Mouse (Mus musculus) cerebellum, postnatal 36 days (tissue): Measurements from ENCODE around the gene Anapc16.
A peak's percentile ranks its signal among the peaks of the same experiment; 100 is the strongest.
"Not testable (repeated sequence)": the region's sequence is repeated elsewhere in the genome, so short reads cannot be mapped to it uniquely, and the experiment has no call there.

Experiments
- DNase-seq, 2 experiments: peaks; one replicate each; pipeline ENCODE4 v3.0.0; 2021 to 2022; ENCODE audit warnings: mixed read lengths in 2 of 2

Anapc16 gene

DNA sequence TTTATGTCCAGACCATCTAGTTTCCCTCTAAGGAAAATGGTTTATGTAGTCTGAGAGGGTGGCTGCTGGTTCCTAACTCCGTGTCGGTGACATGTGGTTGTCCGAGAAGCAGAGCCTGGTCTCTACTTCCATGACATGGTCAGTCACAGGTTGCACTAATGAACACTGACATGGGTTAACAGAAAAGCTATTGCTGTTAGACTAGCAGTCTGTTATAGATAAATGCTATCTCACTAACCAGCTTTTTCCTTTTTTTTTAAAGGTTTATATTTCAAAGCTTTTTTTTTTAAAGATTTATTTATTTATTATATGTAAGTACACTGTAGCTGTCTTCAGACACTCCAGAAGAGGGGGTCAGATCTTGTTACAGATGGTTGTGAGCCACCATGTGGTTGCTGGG, 3.9 kb downstream of the Anapc16 start:
- no peak for DNase-seq

DNA sequence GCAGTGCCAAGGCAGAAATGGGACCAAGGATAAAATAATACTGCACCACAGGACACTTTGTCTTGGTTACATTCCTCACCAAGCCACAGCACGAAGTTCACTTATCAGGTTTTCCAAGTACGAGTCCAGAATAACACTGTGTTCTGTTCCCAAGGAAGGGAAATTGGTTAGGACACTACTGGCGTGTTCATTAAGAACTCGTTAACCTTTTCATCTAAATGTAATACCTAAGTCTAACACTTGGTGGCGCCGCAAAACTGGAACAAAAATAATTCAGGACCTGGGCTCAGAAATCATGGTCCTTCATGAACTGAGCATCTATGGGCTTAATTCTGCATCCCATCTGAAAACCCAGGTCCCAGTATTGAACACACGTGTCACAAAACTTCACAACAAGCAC, 5.3 kb downstream of the Anapc16 start:
- peak in 1 of 2 experiments; percentile 67 for DNase-seq

DNA sequence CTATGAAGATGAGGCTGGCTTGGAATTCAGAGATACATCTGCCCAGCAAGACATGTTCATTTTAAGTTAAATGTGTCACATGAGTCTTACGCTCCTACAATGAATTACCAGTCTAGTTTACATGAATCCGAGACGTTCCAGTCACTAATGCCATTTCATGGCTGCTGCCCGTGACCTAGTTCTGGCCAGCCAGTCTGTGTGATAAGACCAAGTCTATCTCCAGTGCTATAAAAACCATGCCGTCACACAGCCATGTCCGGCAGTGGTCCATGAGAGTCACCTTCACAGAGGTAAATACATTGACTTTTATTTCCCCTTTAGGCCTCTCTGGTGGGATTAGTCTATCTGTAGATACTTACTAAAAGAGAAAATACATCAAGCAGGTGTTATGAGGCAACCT, 7.0 kb downstream of the Anapc16 start:
- no peak for DNase-seq

DNA sequence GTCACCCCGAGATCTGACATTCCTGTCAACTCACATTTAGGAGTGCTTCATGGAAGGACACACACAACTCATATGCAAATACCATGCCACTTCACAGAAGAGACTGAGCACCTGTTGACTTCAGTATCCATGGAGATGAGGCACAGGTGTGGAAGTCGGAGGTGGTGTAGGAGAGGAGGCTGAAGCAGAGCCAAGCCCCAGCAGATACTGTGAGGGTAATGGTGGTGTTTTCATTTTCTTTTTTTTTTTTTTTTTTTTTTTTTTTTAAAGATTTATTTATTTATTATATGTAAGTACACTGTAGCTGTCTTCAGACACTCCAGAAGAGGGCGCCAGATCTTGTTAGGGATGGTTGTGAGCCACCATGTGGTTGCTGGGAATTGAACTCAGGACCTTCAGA, 9.1 kb downstream of the Anapc16 start:
- not testable (repeated sequence) for DNase-seq

DNA sequence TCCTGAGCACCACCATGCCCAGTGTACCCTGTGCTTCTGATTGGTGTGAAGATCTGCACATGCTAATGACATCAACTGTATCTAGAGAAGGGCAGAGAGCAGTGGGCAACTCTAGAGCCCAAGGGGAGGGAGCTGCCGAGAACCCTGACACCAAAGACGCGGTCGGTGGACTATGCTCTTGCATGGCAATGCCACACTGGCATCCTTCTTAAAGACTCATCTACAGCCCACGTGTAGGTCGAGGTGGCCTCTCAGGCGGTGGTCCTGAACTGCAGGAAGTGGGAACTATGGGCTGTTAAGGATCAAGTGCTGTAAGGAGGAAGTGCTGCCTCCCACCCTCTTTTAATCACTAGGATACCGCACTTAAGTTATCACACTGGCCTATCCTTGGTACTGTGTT, 10.9 kb downstream of the Anapc16 start:
- DNase-seq = no peak

DNA sequence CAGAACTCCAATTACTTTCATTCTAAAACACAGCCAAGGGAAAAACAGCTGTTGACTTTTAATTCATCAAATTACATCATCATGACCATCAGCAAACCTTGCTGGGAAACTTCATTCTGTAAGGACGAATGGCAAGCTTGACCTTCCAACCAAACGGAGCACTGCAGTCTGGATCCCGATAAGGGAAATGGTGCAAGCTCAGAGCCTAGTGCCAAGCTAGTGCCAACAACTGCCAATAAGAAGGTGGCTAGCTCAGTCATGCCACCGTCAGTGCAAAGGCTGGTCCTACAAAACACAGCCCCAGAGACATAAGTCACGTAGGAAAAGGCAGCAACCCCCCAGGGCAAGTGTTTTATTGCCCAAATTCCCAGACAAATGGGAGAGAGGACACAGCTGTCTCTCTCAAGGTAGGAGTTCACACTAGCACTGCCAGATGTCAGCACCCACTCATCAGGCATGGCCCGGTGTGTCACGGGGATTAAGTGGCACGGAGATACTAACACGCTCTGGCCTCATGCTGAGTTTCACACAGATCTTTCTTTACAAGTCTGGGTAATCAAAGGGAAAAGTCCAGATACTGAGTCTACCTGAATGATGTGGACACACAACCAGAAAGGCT, 11.6 kb downstream of the Anapc16 start:
- no peak for DNase-seq

DNA sequence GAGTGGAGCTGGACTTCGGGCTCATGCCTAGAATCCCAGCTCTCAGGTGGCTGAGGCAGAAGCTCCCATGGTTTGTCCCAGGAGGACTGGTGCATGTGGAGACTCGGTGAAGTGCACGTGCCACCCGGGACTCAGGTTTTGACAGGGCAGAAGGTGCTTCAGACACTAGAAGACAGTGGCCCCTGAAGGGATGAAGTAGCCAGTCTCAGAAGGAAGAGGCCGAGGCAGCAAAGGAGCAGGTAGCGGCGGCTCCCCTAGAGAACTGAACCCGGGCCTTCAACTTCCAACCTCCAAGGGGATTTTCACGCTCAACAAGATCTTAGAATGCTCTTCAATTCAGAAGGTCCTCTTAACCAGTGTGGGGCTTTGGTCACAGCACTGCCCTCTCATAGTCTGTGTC, 12.5 kb downstream of the Anapc16 start:
- DNase-seq = no peak

DNA sequence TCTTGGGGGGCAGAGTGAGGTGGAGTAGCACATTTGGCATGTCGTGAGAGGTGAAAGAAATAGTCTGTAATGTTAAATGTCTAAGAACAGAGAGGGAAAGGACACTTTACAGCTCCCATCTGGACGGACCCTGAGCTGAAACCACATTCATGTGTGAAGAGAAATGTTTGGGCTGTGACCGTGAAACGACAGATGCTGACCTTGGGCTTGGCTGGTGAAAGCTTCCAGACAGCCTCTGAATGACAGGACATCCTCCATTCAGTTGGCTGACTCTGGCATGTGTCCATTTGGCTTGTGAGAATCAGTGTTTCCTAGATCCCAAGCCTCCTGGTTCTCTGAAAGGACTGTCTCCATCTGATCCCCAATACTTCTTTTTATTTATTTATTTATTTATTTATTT, 14.9 kb downstream of the Anapc16 start:
- DNase-seq = no peak

DNA sequence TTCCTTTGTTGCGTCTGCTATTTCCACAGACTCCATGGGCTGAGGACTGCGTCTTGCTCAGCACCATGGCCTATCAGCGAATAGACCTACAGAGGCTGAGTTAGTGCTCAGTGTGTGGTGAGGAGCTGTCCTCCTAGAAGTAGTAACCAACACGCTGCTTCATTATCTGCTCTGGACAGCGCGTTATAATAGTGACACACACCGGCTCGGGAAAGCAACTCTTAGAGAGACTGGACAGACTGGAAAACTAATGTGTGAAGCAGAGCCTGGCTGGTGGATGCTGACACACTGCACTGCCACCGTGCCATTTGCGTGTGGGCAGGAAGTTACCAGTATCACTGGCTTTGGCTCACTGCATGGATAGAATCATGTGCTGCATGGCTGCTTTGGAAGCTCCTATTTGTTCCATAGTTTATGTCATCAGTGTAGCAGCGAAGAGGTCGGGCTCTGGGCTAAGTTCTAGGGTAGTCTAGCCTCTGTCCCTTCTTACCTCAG, 20.5 kb downstream of the Anapc16 start:
- no peak for DNase-seq

DNA sequence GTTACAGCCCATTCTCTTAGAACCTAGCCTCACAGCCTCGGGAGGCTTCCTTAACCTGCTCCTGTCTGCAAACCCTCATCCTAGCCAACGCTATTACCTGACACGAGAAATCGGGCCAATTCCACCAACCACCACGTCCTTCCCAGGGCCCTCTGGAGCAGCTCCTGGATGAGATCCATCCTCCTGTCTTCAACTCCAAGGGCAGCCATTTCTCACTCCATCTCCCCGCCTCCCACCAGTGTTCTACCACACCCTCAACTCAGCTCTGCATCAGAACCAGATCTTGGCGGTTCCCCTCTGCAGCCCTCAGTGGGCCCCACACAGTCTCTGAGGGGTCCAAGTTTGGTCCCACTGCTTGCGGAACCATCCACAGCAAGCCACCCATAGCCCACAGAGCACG, 21.1 kb downstream of the Anapc16 start:
- DNase-seq = no peak

DNA sequence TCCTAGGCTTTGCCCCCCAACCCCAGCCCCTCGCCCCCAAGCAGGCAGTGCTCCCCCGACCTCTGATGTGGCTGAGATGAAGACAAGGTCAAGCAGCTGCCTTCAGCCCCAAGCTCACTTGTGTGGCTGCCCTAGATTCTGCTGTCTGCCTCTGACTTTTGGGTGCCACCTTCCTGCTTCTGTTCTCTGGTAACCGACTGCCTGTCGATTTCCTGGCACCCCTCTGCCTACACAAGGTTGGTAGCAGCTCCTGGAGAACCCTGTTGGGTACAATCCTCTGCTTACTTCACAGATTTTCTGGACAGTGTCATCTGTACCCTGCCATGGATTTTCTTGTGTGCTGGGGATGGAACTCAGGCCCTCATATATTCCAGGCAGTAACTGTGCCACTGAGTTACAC, 21.6 kb downstream of the Anapc16 start:
- no peak for DNase-seq

DNA sequence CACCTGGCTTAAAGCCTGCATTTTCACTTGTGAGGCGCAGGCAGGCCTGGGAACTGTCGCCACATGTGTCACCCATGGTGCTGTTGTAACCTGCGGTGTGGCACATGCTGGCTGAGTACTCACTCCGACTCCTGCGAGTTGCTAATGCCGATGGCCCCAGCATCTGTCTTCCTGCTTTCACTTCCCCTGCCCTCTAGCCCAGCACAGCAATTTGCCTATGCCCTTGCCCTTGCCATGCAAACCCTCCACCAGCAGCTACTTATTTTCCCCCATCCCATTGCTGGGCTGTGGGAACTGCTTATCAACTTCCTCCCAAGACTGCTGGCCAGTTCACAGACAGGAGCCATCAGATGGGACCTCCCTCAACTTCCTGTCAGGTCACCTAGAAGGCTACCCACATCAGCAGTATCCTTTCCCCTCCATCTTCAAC, 22.1 kb downstream of the Anapc16 start:
- no peak for DNase-seq

DNA sequence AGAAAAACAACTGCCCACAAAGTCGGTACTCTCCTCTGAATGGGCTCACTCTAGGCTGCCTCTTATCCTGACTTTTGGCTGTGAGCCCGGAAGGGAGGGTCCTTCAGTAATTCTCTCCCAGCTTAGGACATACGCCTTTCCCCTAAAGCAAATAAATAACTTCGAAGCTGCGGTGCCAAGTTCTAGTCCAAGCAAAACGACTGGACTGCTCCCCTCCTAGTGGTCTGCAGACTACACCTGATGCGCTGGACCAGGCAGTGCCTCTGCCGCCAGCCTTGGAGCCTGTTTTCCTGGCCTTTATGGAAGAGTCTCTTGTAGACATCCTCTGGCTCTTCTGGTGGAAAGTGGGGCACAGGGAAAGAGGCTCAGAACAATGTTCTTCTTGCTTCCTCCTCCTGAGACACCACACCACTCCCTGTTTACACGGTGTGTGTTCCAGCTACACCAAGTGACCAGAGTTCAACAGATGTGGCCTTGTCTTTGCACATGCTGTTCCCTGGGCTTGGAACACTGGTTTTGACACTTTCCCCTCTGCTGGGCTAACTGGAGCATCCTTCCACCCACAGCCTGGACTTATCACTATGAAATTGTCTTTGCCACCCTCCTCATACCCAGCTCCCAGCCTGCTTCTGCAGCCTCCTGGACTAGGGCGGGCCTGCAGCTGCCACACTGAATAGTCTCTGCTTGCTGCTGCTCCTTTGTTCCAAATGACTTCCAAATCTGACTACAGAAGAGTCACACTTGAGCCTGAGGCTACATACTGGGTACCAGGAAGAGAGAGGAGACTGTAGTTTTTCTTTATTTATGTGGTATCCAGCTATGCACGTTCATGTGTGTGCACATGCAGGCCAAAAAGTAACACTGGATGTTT, 23.8 kb downstream of the Anapc16 start:
- DNase-seq = no peak

DNA sequence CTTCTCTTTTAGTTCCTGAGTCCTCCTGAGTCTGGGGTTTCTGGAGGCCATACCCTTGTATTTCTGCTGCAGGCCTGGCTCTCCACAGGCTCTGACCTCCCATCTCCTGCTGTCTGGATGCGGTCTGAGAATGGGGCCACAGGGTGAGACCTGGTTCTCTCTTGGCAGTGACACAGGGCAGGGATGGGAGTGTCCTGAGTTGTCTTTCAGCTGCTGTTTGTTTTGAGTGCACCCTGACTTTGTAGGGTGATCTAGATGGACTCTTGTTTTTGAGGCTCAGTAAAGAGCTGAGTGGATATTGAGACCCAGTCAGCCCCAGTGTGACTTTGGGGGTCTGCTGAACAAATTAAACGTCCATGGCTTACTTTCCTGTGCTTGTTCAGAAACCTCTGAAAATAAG, 24.5 kb downstream of the Anapc16 start:
- DNase-seq = no peak

DNA sequence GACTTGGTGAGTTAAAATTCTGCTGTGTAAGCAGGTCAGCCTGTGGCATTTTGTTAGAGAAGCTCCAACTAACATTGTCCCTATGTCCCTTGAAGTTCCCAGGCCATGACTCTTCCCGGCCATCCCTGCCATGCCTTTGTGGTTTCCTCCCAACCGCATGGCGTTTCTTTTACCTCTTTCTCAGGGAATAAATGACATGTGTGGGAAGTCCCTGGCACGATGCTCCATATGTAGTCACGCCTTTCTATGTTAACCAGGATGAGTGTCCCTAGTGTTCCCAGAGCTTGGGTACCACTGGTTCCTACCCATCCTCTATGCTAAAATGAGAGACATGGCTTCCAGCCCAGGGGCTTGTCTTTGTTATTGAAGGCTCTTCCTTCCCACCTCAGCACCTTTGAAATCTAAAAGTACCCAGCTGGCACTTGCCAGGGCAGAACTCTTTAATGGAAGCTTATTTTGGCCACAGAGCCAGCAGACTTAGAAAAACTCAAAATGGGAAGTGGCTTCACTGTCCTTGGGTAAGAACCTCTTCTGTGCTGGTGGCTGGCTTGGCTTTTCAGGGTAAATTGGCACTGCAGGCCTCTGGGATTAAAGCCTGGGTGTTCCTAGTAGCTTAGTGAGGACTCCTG, 25.1 kb downstream of the Anapc16 start:
- DNase-seq = no peak

DNA sequence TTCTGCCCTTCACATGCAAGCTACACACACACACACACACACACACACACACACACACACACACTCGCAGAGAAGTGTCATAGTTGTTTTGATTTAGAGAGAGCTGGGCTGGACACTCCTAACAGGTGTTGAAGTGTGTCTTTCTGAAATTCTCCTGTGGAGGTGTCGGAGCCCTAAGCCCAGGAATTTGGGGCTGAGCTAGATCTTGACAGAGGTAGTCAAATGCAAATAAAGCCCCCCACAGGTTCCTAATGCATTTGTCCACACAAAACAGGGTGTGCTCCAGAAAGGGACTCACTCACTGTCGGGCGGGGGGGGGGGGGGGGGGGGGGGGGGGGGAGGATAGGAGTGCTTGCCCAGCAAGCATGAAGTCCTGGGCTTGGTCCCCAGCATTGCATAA, 25.8 kb downstream of the Anapc16 start:
- DNase-seq = no peak

DNA sequence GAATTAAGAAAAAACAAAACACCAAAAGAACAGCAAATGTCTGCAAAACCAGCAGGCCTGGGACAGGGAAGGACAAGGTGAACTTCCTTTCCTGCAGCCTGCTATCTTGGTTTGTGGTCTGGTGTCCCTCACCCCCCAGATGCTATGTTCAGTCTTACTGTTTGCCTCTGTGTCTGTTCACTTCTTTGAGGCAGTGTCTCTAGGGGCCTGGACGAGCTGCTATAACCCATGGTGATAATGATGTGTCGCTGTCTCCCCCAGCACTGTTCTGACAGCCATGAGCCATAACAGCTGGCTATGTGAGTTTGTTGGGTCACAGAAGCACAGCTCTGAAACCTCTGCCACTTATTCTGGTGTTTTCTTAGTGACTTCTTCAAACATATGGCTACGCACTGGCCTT, 28.1 kb downstream of the Anapc16 start:
- DNase-seq = no peak

DNA sequence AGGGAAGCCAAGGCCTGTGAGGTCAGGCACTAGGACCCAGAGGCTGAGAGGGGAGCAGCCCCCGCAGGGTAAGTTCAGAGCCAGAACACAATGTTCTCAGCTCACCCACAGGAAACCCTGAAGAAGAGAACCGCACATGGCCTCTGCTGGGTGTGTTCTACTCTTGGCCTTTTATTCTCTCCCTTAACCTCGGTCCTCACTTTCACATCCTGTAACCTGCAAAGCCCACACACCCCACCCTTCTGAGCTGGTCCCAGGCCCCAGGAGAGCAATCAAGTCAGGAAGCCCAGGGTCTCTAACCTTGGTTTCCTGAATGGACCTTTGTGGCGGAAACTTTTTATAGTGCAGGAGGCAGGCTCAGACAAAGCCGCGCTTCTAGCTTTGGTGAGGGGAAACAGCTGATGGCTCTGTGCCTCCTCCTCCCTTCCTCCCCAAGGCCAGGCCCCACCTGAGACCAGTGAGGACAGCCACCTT, 28.7 kb downstream of the Anapc16 start:
- DNase-seq = peak; percentile 56 to 67

DNA sequence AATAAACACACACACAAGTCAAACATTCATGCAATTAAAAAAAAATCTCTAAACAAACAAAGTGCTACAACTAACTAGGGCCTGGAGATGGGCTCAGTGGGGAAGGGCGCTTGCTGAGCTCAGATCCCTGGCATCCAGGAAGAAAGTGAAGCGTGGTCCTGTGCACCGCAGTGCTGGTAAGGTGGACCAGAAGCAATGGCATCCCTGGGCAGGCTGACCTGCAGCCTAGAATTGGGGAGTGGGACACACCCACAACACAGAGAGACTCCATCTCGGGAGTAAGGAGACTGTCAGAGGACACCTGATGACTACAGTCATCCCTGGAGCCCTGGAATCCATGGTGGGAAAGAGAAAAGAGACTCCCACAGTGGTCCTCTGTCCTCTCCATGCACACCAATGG, 29.5 kb downstream of the Anapc16 start:
- DNase-seq = no peak

DNA sequence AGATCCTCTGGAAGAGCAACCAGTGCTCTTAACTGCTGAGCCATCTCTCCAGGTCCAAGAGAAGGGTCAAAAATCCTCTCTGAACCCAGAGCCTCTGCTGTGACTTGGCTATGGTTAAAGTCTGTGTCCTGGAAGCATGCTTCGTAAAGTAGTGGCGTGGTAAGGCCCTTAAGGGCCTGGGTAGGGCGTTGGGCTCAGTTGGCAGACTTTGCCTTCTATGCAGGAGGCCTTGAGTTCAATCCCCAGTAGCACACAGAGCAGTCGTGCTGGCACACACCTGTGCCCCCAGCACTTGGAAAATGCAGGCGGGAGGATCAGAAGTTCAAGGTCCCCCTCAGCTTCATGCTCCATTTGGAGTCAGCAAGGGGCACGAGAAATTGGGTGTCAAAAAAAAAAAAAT, 29.9 kb downstream of the Anapc16 start:
- DNase-seq = no peak

DNA sequence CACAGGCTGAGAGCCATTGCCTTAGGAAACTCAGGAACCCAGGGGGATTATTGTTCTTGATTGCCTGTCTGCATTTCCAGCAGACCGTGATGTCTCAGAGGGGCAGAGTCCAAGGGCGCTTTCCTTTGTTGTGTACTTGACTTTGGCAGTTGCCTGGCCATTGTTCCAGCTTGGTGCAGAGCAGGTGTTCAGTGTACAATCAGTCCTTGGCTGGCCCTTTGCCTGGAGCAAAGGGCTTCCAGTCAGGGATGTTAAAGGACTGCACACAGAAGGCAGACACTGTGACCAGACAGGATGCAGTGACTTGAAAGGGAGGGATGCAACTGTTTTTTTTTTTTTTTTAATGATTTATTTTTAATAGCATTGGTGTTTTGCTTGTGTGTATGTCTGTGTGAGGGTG, 30.4 kb downstream of the Anapc16 start:
- no peak for DNase-seq

DNA sequence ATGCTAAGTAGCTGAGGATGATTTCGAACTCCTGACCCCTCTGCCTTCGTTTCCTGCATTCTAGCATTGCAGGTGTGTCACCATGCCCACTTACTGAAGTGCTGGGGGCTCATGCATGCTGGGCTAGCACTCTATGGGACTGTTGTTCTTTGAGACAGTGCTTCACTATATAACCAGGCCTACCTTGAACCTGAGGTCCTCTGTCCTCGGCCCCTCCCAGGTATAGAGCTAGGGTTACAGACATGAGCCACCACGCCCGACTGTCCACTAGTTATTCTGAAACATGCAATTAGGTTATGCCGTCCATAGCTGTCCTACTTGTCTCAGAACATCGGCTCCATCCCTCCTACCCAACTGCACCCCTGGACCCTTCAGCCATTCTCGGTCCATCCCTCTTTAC, 31.1 kb downstream of the Anapc16 start:
- no peak for DNase-seq

DNA sequence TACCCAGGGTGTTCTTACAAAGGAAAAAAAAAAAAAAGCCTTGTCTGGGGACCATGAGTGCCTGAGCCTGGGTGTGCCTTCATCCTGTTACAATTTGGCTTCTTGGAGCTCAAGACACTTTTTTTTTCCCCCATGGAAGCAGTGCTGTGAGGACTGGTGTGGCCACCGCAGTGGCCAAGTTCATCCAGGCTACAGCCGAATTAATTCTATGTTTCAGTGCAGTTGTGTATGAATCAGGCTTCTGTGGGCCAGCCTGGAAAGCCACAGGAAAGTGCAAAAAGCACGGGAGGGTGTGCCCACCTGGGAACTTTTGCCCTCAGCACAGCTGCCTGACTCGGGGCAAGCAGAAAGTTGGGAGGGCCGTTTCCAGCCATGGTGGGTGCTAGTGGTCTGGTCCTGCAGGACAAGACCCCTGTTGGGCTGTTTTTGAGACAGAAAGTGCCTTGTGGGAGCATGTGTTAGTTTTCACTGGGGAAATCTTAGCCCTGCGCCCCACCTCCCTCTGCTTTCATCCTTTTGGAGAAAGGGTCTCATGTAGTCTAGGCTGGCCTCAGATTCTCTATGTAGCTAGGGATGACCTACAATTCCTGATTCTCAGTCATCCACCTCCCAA, 32.4 kb downstream of the Anapc16 start:
- no peak for DNase-seq
